Mouse (Mus musculus) spleen, postnatal 36 days (tissue): ENCODE results near the gene Zfp524.

ENCODE experiments used
- DNase-seq, 2 experiments: peaks; one replicate each; pipeline ENCODE4 v3.0.0; 2022; ENCODE audit warnings: low spot score in 2 of 2, mixed read lengths in 1 of 2

Zfp524 gene

DNA sequence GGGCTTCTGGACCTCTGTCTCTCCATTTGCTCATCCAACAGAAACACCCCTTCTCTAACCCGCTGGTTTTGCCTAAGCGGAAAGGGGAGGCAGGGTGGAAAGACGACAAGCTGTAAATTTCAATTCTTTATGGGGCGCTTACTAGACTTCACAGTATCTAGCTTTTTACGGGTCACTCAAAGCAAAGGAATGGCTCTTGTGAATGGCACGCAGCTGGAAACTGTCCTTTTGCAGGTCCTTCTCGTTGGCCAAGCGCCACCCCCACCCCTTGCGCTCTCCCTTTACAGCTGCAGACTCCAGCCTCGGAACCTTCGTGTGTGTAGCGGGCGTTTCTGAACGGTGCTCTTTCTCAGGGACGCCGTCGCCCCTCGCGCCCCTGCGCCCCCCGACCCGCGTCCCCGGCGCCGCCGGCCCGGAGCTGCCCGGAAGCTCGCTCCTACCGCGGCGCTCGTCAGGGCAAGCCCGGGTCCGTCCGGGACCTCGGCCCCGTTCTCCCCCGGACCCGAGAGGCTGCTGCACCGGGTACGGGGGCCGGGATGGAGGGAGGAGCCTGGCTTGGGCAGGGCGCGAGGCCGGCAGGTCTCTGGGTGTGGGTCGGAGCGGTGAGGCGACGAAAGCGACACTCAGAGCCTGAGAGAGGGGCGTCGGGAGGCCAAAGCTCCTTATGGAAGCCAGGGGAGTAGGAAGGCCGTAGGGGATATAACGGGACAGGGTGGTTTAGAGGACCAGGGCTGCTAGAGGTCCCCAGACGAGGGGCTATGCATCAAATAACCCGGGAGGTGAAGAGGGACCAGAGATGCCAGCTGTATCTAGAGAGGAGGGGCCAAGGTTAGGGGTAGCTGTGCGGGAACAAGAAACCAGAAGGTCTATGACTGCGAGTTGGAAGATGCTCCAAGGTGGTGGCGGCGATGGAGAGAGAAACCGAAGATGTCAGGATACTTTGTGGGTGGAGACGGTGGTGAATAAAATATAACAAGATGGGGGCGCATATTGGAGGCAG lies 37.3 kb downstream of the Zfp524 start, which contains the start of gene Zfp580:
Zfp580 (plus strand) TSS at position 346 of the 1,000 bp plus-strand sequence.
- DNase-seq: peak; percentile 43 to 47

DNA sequence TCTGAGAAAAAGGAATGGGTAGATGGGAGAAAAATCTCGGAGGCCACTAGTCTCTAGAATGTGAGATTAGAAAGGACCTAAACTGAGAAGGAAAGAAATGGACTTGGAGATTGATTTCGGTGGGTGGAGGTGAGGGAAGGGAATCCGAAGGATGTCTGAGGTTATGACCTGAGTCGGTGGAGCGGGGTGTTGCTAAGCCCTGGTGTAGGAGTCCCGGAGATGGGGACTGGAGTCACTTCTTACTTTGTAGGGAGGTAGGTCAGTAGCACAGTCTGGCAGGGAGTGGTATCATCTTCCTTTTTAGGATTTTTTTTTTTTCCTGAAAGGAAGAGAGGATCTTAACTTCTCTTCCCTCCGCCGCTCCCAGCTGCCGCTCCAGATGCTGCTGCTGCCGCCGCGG lies 38.2 kb downstream of the Zfp524 start:
- DNase-seq: no peak

DNA sequence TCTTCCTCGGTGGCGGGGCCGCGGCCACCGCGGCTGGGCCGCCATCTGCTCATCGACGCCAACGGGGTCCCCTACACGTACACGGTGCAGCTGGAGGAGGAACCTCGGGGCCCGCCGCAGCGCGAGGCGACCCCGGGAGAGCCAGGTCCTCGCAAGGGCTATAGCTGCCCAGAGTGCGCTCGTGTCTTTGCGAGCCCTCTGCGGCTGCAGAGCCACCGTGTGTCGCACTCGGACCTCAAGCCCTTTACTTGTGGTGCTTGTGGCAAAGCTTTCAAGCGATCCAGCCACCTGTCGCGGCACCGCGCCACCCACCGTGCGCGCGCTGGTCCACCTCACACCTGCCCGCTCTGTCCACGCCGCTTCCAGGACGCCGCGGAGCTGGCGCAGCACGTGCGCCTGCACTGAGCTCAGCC lies 38.7 kb downstream of the Zfp524 start:
- DNase-seq: no peak

DNA sequence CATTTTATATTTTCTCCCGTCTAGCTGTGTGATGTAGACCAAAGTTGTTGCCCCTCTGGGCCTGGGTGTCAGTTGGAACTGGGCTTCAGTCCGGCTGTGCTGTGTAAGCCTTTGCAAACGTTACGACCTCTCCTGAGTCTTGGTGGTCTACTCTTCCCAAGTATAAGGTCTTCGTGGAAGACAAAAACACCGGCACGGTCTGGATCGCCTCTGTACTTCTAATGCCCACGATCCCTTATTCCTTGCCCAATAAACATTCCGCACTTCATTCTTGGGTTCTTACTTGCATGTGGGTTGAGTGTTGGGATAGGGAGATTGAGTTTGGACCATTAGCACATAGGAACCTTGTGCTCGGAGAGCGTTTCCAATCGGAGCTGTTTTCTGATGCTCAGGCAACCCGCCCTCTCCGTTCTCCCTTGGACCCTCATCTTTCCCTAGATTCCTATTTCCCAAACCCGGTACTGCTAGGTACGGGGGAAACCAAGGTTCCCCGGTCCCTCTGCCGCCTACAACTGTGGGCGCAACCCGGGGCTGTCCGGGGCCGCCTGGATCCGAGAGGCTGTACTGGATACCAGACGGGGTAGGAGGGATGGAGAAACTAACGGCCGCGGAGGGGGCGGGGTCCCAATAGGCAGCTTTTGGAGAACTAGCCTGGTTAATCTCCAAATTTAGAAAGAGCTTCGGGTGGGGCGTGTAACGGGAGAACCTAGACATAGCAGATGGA lies 39.4 kb downstream of the Zfp524 start:
- no peak for DNase-seq

DNA sequence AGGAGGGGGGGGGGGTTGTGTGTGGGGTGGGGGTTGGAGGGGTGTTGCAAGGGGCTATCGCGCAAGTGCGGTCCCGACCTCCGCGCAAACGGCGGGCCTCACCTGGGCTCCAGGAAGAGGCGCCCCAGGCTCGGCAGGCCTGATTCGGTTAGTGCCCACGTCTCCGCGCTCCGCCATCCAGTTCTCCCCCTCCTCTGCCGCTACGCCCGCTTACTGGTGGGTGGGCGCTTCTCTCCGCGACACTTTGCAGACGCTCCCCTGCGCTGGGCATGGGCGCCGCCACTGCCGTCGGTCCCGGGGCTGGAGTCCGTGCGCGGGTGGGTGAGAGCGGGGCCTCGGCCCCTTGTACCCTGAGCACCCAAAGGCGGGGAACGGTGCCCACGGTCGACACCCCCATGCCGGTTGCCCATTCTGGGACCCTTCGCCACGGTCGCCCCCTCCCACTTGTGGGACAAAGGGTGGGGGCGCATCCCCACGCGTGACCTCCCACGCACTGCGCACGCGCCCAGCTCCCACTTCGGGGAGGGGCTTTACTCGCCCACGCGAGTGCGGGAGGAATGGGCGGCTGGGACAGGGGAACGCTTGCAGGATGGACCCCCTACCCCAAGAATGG lies 42.5 kb downstream of the Zfp524 start:
- no peak for DNase-seq

DNA sequence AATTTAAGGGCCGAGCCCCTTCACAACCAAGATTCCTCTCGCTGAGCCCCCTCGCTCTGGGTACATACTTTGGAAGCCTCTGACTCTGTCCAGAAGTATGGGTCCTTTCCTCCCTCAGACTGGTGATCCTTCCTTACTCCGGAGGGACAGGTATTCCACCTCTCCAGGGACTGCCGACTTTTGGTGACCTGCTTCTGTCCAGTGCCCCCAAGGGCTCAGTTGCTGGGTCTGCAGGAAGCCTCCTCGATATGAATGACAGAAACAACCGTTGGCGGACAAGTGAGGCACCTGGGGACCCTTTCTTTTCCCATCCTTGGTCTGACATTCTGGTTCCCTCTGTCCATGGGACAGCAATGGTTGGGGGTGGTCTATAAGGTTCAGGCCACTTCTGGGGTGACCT lies 43.2 kb downstream of the Zfp524 start:
- no peak for DNase-seq

DNA sequence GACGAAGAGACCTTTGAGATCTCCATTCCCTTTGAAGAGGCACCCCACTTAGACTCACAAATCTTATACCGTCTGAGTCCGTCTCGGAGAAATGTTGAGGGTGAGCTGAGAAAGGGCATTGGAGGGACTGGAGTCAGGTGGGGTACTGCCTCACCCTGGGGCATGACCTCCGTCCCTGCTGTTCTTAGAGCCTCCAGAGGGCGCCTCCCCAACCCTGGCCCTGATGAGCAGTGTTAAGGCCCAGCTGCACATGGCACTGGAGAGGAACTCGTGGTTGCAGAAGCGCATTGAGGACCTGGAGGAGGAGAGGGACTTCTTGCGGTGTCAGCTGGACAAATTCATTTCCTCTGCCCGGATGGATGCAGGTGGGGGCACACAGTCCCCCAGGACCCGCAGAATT lies 43.6 kb downstream of the Zfp524 start:
- DNase-seq: peak in 1 of 2 experiments; percentile 36

DNA sequence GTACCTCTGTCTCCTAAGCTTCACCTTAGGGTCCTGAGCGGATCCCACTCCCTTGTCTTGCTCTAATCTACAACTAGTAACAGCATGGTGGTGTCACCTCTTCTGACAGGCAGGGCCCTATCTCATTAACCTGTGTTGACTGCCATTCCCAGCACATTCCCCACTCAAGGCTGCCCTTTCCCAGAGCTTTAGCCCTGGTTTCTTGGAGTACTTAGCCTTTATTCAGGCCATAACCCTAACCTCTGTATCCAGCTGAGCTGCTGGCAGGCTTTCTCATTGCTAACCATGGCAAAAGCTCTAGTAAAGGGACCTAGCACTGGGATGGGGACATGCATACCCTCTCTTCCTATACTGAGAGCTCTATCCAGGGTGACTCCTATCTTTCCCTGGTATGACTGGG lies 44.4 kb downstream of the Zfp524 start:
- DNase-seq: no peak

DNA sequence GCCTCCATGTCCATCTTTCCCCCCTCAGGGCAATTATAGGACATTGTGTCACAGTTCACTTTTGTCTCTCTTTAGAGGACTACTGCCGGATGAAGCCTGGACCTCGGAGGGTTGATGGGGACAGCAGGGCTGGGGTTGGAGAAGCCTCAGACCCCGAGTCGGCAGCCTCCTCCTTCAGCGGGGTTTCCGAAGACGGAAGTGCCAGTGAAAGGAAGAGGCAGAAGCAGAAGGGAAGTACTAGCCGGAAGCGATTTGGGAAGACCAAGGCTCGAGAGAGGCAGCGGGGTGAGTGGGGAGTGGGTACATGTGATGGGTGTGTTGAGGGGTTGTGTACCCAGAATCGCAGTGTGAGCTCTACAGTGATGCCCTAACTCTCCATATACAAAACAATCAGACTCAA lies 45.2 kb downstream of the Zfp524 start:
- no peak for DNase-seq

DNA sequence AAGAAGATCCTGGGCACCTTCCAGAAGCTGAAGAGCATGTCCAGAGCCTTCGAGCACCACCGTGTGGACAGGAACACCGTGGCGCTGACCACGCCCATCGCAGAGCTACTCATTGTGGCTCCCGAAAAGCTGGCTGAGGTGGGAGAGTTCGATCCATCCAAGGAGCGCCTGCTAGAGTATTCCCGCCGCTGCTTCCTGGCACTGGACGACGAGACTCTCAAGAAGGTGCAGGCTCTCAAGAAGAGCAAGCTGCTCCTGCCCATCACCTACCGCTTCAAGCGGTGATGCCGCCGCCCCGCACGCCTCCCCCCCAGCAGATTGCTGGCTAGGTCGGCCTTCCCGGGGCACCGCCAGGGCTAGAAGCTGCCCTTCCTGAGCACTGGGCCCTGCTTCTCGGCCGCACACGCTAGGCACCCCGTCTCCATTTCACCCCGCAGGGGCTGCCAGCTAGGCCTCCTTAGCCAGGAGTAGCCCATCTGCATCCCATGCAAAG lies 46.1 kb downstream of the Zfp524 start:
- DNase-seq: peak; percentile 66 to 81

DNA sequence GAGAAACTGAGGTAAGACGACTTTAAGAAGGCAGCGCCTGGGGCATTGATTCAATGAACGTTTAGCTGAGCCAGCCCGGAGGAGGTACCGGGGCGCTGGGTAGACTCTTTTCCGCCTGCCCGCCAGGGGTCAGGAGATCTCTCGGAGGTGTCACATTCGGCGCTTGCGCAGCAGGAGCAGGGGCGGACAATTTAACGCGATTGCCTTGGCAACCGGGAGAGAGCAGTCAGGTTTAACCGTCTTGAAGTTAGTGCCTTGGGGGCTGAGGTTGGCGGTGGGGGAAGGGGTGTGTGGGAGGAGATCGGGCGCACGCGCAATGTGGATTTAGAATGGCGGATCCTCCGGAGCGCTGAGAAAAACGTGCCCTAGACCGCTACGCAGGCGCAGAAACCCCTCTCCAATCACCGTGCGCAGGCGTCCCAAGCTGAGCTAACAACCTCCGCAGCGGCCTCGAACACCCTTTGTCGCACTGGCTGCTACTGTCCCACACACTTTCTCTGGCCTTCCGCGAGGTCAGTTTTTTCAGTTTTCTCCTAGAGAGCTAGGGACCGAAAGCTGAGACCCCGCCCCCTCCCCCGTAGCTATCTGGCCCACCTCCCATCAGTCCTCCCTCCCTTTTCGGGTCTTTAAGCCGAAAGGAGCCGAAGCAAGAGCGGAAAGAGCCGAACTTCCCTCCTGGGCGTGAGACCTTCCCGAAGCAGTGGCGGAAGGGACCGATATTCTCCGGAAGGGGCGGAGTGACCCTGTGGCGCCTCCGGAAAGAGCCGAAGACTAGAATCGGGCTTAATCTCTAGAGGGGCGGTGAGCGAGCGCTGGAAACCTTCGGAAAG lies 46.9 kb downstream of the Zfp524 start:
- peak; percentile 96 to 98 for DNase-seq

DNA sequence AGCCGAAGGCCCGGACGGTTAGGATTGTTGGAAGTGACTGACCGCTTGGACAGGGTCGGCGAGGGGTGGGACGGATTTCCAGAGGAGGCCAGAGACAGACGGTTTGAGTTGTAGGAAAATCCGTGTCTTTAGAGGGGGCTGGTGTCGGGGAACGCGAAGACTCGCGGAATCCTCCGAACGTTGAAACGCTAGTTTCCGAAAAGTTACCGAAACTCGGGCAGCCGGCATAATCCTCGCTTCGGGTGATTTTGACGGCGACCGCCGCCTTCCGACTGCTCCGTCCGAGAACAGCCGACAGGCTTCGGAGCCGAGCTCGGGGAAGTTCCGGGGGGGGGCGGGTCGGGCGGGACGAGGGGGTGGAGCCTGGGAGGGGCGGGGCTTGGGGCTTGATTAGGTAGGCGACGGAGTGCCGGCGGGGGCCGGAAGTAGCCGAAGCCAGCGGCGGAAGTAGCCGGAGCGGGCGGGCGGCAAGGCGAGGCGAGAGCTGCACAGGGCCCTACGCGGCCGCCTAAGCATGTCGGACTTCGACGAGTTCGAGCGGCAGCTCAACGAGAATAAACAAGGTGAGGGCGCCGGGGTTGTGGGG lies 47.7 kb downstream of the Zfp524 start, which contains the start of gene U2af2:
U2af2 (plus strand) TSS at position 370 of the 586 bp plus-strand sequence.
- peak; percentile 93 to 94 for DNase-seq

DNA sequence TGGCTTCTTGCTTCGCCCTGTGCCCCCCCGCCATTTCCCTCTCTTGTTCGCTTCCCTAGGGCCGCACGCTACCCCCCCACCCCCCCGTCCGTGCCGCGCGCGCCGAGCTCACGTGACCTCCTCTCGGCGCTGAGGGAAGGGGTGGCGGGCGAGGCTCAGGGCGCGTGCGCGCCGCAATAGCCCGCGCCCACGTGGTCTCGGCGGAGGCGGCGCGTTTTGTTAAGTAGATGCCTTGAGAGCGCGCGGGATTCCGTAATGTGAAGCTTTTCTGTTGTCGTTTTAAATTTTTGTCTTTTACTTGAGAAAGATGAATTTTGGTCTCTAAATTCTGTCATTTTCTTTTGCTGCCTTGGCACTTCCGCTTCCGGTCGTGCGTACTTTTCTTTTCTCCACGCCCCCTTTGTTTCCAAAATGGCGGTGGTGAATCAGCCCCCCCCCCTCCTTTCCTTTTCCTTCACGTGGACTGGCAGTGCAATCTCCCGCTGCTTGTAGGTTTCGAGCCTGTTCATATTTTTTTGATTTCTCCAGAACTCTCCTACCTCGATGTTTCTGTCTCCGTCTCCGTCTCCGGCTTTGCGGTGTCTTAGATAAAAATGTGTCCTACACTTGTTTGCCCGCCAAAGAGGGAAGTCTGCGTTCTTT lies 48.3 kb downstream of the Zfp524 start:
- peak in 1 of 2 experiments; percentile 72 for DNase-seq

DNA sequence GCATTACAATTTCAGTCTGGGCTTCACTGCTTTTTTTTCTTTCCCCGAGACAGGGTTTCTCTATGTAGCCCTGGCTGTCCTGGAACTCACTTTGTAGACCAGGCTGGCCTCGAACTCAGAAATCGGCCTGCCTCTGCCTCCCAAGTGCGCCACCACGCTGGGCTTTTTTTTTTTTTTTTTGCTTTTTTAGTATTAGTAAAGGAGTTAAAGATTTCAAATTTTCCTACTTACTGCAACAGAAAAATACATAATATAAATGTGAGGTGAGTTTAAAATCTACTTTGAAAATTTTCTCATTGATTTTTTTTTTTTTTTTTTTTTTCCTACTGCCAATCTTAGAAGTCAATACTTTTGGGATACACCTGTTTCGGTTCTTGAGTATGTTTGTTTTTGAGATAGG lies 50.7 kb downstream of the Zfp524 start:
- no peak for DNase-seq
